Mouse (Mus musculus): ENCODE data around the gene Gfer.

The Gfer gene

DNA sequence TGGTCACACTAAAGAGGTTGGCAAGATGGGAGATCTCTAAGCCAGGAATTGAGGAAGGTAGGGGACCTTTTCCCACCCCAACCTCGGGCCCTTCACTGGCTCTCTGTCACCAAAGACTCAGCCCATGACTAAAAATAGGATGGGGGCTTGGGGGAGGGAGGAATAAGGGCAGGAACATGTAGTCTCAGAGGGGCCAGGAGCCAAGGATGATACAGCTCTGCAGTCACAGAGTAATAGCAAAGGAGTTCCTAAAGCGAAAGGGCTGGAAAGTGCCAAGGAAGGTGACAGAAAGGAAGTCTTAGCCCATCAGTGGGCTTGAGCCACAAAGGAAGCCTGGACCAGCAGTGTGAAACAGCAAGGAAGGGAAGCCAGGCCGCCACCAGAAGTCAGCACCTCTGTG lies 44.1 kb downstream of the Gfer start:
- in situ Hi-C loops (cut with MboI; ENCODE audit: unreplicated experiment in 2 of 2): loop anchor here in 1 of 2 experiments (5.0 to 10.0 kb wide), 2 partner anchors 110 to 157 kb away; no protein-coding TSS in a partner anchor

DNA sequence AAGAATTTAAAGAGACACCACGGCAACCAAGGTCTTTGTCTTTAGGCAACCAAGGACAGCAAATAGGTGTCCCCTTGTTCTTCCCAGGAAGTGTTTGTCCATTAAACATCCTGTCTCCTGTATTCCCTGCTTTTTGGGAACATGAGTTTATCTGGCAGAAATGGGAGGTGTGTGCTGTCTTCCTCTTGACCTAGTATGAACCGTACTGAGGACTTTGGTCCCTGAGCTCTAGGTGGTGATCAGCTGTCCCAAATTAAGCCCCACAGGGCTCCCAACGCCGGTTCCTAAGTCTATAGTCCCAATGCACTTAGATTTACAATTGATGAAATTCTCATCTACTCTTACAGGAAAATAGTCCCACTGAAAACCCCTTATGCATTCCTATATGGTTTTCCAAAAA lies 45.2 kb downstream of the Gfer start:
- in situ Hi-C loops (cut with MboI; ENCODE audit: unreplicated experiment in 2 of 2): loop anchor here in 1 of 2 experiments (5.0 to 10.0 kb wide), 2 partner anchors 108 to 156 kb away; no protein-coding TSS in a partner anchor

DNA sequence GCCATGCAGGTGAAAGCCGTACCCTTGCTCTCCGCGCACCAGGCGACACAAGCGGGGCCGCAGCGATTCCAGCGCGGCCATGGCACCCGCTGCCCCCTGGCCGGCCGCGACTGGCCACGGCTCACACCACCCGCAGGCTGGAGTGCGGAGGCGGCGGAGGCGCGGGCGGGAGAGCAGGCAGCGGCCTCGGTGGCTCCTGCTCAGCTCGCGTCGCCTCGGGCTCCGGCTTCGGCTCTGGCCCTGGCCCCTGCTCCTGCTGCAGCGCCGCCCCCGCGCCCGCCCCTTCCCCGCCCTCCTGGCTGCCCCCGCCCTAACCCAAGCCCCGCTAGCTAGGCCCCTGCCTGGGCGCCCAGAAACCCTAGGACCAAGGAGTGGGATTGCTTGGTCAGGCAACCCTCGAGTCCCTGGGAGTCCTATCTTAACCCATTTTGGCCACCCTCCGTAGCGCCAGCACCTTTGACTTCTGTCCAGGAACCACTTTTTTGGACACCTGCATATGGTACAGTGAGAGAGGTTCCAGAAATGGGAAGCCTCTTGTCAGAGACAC lies 45.8 kb downstream of the Gfer start, which contains the start of gene Slc9a3r2:
Gene Slc9a3r2, minus strand, starts transcription at position 258 of the 547 bp plus-strand sequence.
- in situ Hi-C loops (cut with MboI; ENCODE audit: unreplicated experiment in 2 of 2): loop anchor here in 1 of 2 experiments (5.0 to 10.0 kb wide), 2 partner anchors 108 to 155 kb away; no protein-coding TSS in a partner anchor

DNA sequence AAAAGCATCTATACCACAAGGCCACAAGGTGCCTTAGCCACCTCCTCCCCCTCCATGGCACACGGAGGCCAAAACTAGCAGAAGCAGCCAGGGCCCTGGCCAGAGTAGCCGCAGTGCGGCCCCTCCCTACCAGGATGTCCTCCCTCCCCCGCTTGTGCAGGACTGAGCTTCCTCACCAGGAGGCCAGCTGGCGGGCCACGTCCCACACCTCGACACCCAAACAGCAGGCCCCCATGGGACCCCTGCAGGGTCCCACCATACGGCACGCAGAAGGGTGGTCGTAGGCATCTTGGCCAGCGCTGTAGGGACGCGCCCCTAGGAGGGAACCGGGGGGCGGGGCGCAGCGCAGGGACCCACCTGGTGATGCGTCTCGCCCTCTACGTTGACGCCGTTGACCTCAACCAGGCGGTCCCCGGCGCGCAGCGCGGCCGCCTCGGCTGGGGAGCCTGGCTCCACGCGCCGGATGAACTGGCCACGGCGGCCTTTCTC lies 46.3 kb downstream of the Gfer start:
- in situ Hi-C loops (cut with MboI; ENCODE audit: unreplicated experiment in 2 of 2): loop anchor here in 1 of 2 experiments (5.0 to 10.0 kb wide), 2 partner anchors 107 to 155 kb away; no protein-coding TSS in a partner anchor

DNA sequence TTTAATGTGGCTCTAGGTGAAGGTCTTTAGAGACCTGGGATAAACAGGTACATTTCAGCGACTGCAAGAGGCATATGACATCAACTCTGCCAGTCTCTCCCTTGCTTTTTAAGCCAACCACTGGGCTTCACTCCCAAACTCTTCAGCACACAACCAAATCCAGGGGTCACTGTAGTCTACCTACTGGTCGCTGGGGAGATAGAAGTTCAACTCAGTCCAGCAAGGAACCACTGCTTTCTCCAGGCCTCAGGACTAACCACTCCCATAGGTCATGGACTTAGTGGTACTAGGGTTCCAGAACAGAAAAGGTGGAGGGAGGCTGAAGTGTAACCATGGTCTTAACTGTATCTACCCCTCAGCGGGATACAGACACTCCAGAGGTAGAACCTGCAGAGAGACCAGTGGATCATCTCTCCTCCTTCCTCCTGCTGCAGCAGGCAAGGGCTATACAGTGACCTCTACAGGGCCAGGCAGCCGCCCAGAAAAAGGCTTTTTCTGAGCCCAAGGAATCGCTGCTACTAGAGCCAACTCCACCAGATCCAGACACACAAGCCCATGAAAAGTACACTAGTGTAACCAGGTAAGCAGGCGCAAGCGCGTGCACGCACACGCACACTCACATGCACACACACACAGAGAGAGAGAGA lies 47.1 kb downstream of the Gfer start:
- in situ Hi-C loops (cut with MboI; ENCODE audit: unreplicated experiment in 2 of 2): no loop called here

DNA sequence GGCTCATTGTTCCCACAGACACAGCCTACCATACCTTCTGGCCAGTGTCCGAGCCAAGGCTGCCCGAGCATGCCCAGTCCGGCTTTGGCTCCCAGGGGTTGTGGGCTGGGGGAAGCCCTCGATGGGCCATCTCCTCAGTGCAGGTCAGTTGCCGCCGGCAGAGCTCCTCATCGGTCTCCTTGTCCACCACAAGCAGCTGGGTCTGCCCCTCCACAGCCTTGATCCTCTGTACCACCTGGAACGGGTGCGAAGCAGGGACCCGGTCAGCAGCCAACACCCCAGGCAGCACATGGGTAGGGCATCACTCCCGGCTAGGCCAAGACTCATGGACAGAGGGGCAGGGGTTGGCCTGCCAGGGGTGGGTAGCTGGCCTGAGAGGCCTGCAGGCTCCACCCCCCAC lies 48.5 kb downstream of the Gfer start:
- in situ Hi-C loops (cut with MboI; ENCODE audit: unreplicated experiment in 2 of 2): no loop called here

DNA sequence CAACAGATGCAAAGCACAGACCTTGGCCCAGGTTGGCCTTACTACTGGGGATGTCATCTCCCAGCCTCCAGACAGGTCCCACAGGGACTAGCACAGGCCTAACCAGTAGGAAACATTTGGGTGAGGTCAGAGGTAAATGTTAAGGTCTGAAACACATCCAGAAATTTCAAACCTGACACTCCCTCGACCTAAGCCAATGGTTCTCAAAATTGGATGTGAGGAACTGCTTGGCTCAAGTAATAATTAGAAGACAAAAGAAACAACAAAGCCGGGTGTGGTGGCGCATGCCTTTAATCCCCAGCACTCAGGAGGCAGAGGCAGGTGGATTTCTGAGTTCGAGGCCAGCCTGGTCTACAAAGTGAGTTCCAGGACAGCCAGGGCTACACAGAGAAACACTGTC lies 49.6 kb downstream of the Gfer start:
- in situ Hi-C loops (cut with MboI; ENCODE audit: unreplicated experiment in 2 of 2): no loop called here

DNA sequence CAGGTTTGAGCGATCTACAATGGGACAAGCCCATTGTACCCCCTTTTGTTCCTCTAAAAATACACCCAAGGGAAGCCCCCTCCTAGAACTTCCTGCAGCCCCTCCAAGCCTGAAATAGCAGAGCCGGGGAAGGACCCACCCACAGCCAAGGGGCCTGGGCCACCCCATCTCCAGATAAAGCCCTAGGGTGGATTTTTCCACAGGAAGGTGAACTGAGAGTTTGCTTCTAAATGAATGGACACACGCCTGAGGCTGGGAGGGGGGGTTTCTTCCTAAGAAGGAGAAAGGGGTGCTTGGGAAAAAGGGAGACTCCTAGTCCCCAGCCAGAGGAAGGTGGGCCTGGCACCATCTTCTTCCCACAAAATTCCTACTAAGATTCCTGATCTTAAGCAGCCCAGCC lies 50.0 kb downstream of the Gfer start:
- in situ Hi-C loops (cut with MboI; ENCODE audit: unreplicated experiment in 2 of 2): no loop called here

DNA sequence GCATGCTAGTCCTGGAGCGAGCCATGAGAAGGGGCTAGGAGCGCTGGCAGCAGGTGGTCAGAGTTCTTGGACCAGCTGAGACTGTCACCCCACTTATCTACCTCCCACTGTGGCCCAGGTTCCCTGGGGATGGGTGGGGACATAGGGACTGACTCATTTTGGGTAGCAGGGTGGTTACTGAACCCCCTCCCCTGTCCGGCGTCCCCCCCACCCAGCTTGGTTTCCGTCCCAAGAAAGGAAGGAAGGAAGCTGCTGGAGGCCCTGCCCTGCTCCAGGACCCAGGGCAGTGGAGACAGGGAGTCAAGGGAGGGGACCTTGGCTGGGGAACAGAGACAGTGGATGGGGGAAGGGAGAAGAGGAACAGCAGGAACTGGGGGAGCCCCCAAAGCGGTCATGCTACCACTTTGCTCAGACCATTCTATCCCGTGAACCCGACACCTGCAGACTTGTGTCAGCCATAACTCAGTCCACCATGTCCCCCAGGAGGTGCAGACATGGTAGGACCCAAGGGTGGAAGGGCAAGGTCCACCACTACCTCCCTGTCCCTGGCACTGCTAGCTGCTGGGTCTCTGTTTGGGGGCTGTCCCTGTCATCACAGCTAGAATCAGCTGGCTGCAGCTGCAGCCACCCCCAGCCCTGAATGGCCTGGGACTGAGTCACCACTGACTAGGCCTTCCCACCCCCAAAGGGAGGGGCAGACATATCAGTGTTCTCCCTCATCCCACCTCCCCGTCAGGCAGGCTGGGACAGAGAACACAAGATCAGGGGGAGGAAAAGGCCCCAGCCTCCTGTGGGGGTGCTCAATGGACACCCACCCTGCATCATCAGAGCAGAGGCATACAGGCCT lies 50.9 kb downstream of the Gfer start:
- in situ Hi-C loops (cut with MboI; ENCODE audit: unreplicated experiment in 2 of 2): no loop called here

DNA sequence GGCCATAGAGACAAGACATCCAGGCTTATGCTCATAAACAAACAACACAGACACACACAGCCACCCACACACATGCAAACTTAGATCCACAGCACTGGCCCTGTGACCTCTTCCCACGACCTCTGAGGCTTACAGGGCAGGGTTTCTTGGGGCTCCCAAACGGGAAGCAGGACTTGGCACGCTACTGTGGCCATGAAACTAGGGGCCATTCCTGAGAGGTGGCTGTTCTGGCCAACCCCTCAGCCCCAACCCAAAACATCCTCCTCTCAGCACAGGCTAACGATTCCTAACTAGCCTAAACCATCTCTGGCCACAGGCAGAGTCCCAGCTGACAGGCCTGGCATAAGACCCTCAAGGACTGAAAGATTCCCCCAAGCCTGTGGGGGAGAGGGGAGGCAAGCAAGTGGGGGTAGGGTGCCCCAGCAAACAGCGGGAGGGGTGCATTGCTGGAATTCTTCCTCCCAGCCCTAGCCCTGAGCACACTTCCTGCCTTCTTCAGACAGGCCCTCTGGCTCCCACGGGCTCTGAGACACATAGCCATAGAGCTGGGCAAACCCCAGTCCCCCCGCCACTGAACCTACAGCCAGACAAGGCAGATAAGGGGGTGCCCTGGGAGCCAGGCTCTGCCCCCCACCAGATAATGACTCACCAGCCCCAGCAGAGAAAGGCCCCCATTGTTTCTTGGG lies 51.8 kb downstream of the Gfer start:
- in situ Hi-C loops (cut with MboI; ENCODE audit: unreplicated experiment in 2 of 2): no loop called here

Measured in v-Abl transformed pro-B cells (cell line).